Comparison of ENCODE assay signal across 7 mouse cellular contexts in the genomic region with DNA sequence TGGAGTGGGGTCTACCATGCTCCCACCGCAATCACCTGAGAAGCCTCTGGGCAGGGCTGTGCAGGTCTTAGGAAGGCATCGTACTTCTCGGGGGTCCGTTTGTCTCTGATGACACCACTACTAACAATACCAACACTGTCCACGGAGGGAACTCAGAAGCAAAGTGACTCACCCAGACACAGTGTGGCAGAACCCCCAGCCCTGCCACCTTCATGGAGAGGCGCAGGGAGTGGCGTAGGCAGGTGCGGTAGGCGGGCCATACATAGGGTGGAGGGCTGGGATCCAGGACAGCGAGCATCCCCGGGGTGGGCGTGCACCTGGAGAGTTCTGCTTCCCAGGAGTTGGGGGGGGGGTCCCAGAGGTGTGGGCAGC. TPM values are rescaled to one million over a fixed set of nuclear protein-coding genes. Genes with fewer than 3 reads are reported as not detected.
A peak's percentile ranks its signal among the peaks of the same experiment; 100 is the strongest.
DNase-seq lines count a peak whose midpoint lies in the region; ATAC-seq and TF ChIP-seq lines count a peak whose summit lies in the region.

No protein-coding gene starts in this region.

- H3K79me2 ChIP-seq in liver, adult 2 months (ENCODE audit: control insufficient read depth, insufficient read depth, low read length), result peaks cover 13% of the 10 kb centered on the region

- H3K4me1 ChIP-seq in liver, adult 2 months (ENCODE audit: control insufficient read depth, insufficient read depth, low read length), result peaks cover 4% of the 10 kb centered on the region; the same call in 1 of the 2 replicates
- H3K4me1 ChIP-seq in forebrain, embryonic 15.5 days, result peaks cover 11% of the 10 kb centered on the region
- H3K4me1 ChIP-seq in liver, postnatal 0 days (ENCODE audit: insufficient read depth), result peaks cover 22% of the 10 kb centered on the region
- no peaks in the 10 kb centered on the region for H3K4me1 ChIP-seq in stomach, postnatal 0 days (replicated peaks; ENCODE audit: control insufficient read depth, insufficient read depth)

- H3K9ac ChIP-seq in liver, adult 2 months (ENCODE audit: low read depth, low read length), result peak overlapping the region; percentile 92
- H3K9ac ChIP-seq in forebrain, embryonic 15.5 days (replicated peaks), result no peak overlapping the region
- H3K9ac ChIP-seq in liver, postnatal 0 days (replicated peaks), result peak overlapping the region; percentile 95
- peak overlapping the region; percentile 94; the same call in 1 of the 2 replicates for H3K9ac ChIP-seq in stomach, postnatal 0 days (ENCODE audit: low read length)

- peaks cover 2% of the 10 kb centered on the region; the same call in 1 of the 2 replicates for H3K36me3 ChIP-seq in liver, adult 2 months (ENCODE audit: control insufficient read depth, insufficient read depth, low read length)
- no peaks in the 10 kb centered on the region for H3K36me3 ChIP-seq in forebrain, embryonic 15.5 days
- peaks cover 10% of the 10 kb centered on the region; the same call in 1 of the 2 replicates for H3K36me3 ChIP-seq in liver, postnatal 0 days (replicated peaks; ENCODE audit: insufficient read depth, low read length)
- H3K36me3 ChIP-seq in stomach, postnatal 0 days (ENCODE audit: control insufficient read depth, insufficient read depth, low read length), result no peaks in the 10 kb centered on the region

- H3K4me3 ChIP-seq in liver, adult 2 months (ENCODE audit: insufficient read depth, low read depth, low read length), result peak overlapping the region; percentile 61
- peak overlapping the region; percentile 62 for H3K4me3 ChIP-seq in forebrain, embryonic 15.5 days
- peak overlapping the region; percentile 78 for H3K4me3 ChIP-seq in liver, postnatal 0 days (ENCODE audit: low read depth, low read length)
- H3K4me3 ChIP-seq in stomach, postnatal 0 days (ENCODE audit: low read depth, low read length), result peak overlapping the region; percentile 76

- no peaks in the 10 kb centered on the region for H3K27me3 ChIP-seq in liver, adult 2 months (ENCODE audit: control insufficient read depth, insufficient read depth, low read length)
- peaks cover 28% of the 10 kb centered on the region for H3K27me3 ChIP-seq in forebrain, embryonic 15.5 days
- peaks cover 3% of the 10 kb centered on the region; the same call in 1 of the 2 replicates for H3K27me3 ChIP-seq in liver, postnatal 0 days (ENCODE audit: insufficient read depth, low read length)
- no peaks in the 10 kb centered on the region for H3K27me3 ChIP-seq in stomach, postnatal 0 days (ENCODE audit: control insufficient read depth, insufficient read depth, low read length)

- no peaks in the 10 kb centered on the region for H3K9me3 ChIP-seq in forebrain, embryonic 15.5 days
- no peaks in the 10 kb centered on the region for H3K9me3 ChIP-seq in liver, postnatal 0 days (ENCODE audit: low read length)
- H3K9me3 ChIP-seq in stomach, postnatal 0 days (ENCODE audit: control insufficient read depth, low read length), result no peaks in the 10 kb centered on the region

- peak overlapping the region; percentile 87 for H3K4me2 ChIP-seq in forebrain, embryonic 15.5 days (replicated peaks)
- peak overlapping the region; percentile 76 for H3K4me2 ChIP-seq in liver, postnatal 0 days (ENCODE audit: low read depth, low read length)
- H3K4me2 ChIP-seq in stomach, postnatal 0 days (replicated peaks; ENCODE audit: low read depth), result peak overlapping the region; percentile 80

- peak; percentile 48; the same call in 1 of the 2 replicates for TF ChIP-seq POLR2A in liver, adult 2 months (IDR thresholded peaks at IDR 0.05; ENCODE audit: extremely low read depth, insufficient read depth, low read length)

- H3K27ac ChIP-seq in liver, adult 2 months (replicated peaks; ENCODE audit: insufficient read depth, low read depth, low read length), result peak overlapping the region; percentile 94
- H3K27ac ChIP-seq in forebrain, embryonic 15.5 days (replicated peaks), result no peak overlapping the region
- H3K27ac ChIP-seq in liver, postnatal 0 days (ENCODE audit: low read depth), result peak overlapping the region; percentile 99
- H3K27ac ChIP-seq in stomach, postnatal 0 days (replicated peaks), result no peak overlapping the region

- no peak for TF ChIP-seq CTCF in liver, adult 2 months (IDR thresholded peaks at IDR 0.05; ENCODE audit: low read depth, low read length)
- no peak for TF ChIP-seq CTCF in liver, postnatal 0 days (IDR thresholded peaks at IDR 0.05; ENCODE audit: low read depth)
- no peak for TF ChIP-seq CTCF in stomach, postnatal 0 days (IDR thresholded peaks at IDR 0.05; ENCODE audit: low read depth)

- 15% methylated on average over 12 of the region's 12 CpGs for WGBS in liver, adult 2 months
- 18% methylated on average over 12 of the region's 12 CpGs for WGBS in forebrain, embryonic 15.5 days
- WGBS in liver, postnatal 0 days (ENCODE audit: insufficient replicate concordance), result 40% methylated on average over 12 of the region's 12 CpGs
- WGBS in stomach, postnatal 0 days, result 29% methylated on average over 12 of the region's 12 CpGs

- ATAC-seq in forebrain, embryonic 15.5 days (replicated peaks), result peak; percentile 47
- ATAC-seq in liver, postnatal 0 days, result peak; percentile 66
- peak; percentile 8; the same call in 1 of the 2 replicates for ATAC-seq in stomach, postnatal 0 days (ENCODE audit: low FRiP score, low TSS enrichment)

- DNase-seq in liver, adult 2 months (ENCODE audit: extremely low read depth, low read depth, low spot score), result peak; percentile 77
- DNase-seq in liver, result no peak
- DNase-seq in adrenal gland, postnatal 14 days, result peak; percentile 80
- peak; percentile 70 for DNase-seq in liver, postnatal 0 days
- DNase-seq in stomach, postnatal 0 days (ENCODE audit: low spot score), result no peak
- no peak for DNase-seq in cerebellum, postnatal 4 days (ENCODE audit: low spot score in 2 of 2)

- TF ChIP-seq EP300 in liver, postnatal 0 days (IDR thresholded peaks at IDR 0.05; ENCODE audit: low read depth), result no peak
- no peak for TF ChIP-seq EP300 in stomach, postnatal 0 days (optimal IDR thresholded peaks at IDR 0.05)

RNA-seq across cellular contexts. Expression of gene Cebpb, which starts 0.6 kb away (rescaled TPM):
- 125 and 147 TPM in 2 replicates for total RNA-seq in liver, adult 2 months (2014; rRNA removed)
- polyA plus RNA-seq in liver, adult 2 months (2012; rRNA removed), result 200 and 210 TPM in 2 replicates
- total RNA-seq in adrenal gland, postnatal 14 days (2021), result 358 and 403 TPM in 2 replicates
- 1.6 and 1.8 TPM in 2 replicates for polyA plus RNA-seq in forebrain, embryonic 15.5 days (2015; fragmentation: Nextera tagmentation; extraction: Ambion mirVana)
- polyA plus RNA-seq in liver, postnatal 0 days (2015; fragmentation: Nextera tagmentation; extraction: Ambion mirVana), result 27.5 and 43.6 TPM in 2 replicates
- polyA plus RNA-seq in stomach, postnatal 0 days (2015; fragmentation: Nextera tagmentation; extraction: Ambion mirVana), result 55.0 and 60.2 TPM in 2 replicates

RNA-seq across cellular contexts. Expression of gene Tmem189, which starts 1.5 kb away (rescaled TPM):
- total RNA-seq in liver, adult 2 months (2014; rRNA removed), result 4.8 and 5.8 TPM in 2 replicates
- polyA plus RNA-seq in liver, adult 2 months (2012; rRNA removed), result 19.6 and 24.8 TPM in 2 replicates
- total RNA-seq in adrenal gland, postnatal 14 days (2021), result 30.7 and 37.5 TPM in 2 replicates
- 30.1 and 31.5 TPM in 2 replicates for polyA plus RNA-seq in forebrain, embryonic 15.5 days (2015; fragmentation: Nextera tagmentation; extraction: Ambion mirVana)
- 9.8 and 10.1 TPM in 2 replicates for polyA plus RNA-seq in liver, postnatal 0 days (2015; fragmentation: Nextera tagmentation; extraction: Ambion mirVana)
- 74.6 and 85.7 TPM in 2 replicates for polyA plus RNA-seq in stomach, postnatal 0 days (2015; fragmentation: Nextera tagmentation; extraction: Ambion mirVana)

RNA-seq across cellular contexts. Expression of gene Gm20431, which starts 26.8 kb away (rescaled TPM):
- total RNA-seq in liver, adult 2 months (2014; rRNA removed), result not detected in 2 replicates
- polyA plus RNA-seq in liver, adult 2 months (2012; rRNA removed), result 10.6 and 10.8 TPM in 2 replicates
- 19.2 and 23.8 TPM in 2 replicates for total RNA-seq in adrenal gland, postnatal 14 days (2021)
- polyA plus RNA-seq in forebrain, embryonic 15.5 days (2015; fragmentation: Nextera tagmentation; extraction: Ambion mirVana), result 8.6 and 12.3 TPM in 2 replicates
- 1.7 and 2.4 TPM in 2 replicates for polyA plus RNA-seq in liver, postnatal 0 days (2015; fragmentation: Nextera tagmentation; extraction: Ambion mirVana)
- polyA plus RNA-seq in stomach, postnatal 0 days (2015; fragmentation: Nextera tagmentation; extraction: Ambion mirVana), result 13.4 and 14.1 TPM in 2 replicates

RNA-seq across cellular contexts. Expression of gene Ube2v1, which starts 56.2 kb away (rescaled TPM):
- total RNA-seq in liver, adult 2 months (2014; rRNA removed), result 26.2 and 34.5 TPM in 2 replicates
- polyA plus RNA-seq in liver, adult 2 months (2012; rRNA removed), result 69.9 and 75.2 TPM in 2 replicates
- total RNA-seq in adrenal gland, postnatal 14 days (2021), result 172 and 174 TPM in 2 replicates
- polyA plus RNA-seq in forebrain, embryonic 15.5 days (2015; fragmentation: Nextera tagmentation; extraction: Ambion mirVana), result 267 and 269 TPM in 2 replicates
- polyA plus RNA-seq in liver, postnatal 0 days (2015; fragmentation: Nextera tagmentation; extraction: Ambion mirVana), result 122 TPM in 2 replicates
- 234 and 253 TPM in 2 replicates for polyA plus RNA-seq in stomach, postnatal 0 days (2015; fragmentation: Nextera tagmentation; extraction: Ambion mirVana)

Comparison
In these comparisons a context has a peak if more than half of its experiments do, and no peak if none do; other contexts are left out.
1. DNase-seq: peak in liver, adult 2 months (single experiment), adrenal gland, postnatal 14 days (single experiment) and liver, postnatal 0 days (single experiment); none in liver (single experiment), stomach, postnatal 0 days (single experiment) and cerebellum, postnatal 4 days (0 of 2).
2. H3K27ac ChIP-seq: peak in liver, adult 2 months (single experiment) and liver, postnatal 0 days (single experiment); none in forebrain, embryonic 15.5 days (single experiment) and stomach, postnatal 0 days (single experiment).
3. ATAC-seq: peak in every context shown above with its lines; median percentile 66 in liver, postnatal 0 days; 47 in forebrain, embryonic 15.5 days; 8 in stomach, postnatal 0 days.
4. RNA of gene Cebpb, which starts 0.6 kb away (polyA plus RNA-seq): 200 to 210 TPM in liver, adult 2 months, 55.0 to 60.2 TPM in stomach, postnatal 0 days and 27.5 to 43.6 TPM in liver, postnatal 0 days; 1.6 to 1.8 TPM in forebrain, embryonic 15.5 days; every median in the first group is over 10 times any median in the second.
5. Peak in every context shown above with its lines, with median percentiles within 50 percentile points of each other: H3K4me3 ChIP-seq and H3K4me2 ChIP-seq.